Mouse (Mus musculus) right cerebral cortex, postnatal 14 days (tissue): ENCODE measurements around the gene Cxcl2.
A peak's percentile ranks its signal among the peaks of the same experiment; 100 is the strongest.

Experiments
- DNase-seq: peaks from one replicate; pipeline ENCODE4 v3.0.0; 2022

Cxcl2 gene

GRCm38 (mm10) chr5:90897429-90897828 is 6.2 kb upstream of the Cxcl2 start:
- no peak for DNase-seq

GRCm38 (mm10) chr5:90899308-90899707 is 4.4 kb upstream of the Cxcl2 start:
- DNase-seq = no peak

GRCm38 (mm10) chr5:90900147-90900546 is 3.5 kb upstream of the Cxcl2 start:
- DNase-seq = peak; percentile 7

- DNase-seq = no peak
Measured at GRCm38 (mm10) chr5:90900688-90901087, 3.0 kb upstream of the Cxcl2 start.

- peak; percentile 6 for DNase-seq
Measured at GRCm38 (mm10) chr5:90902380-90903260, 1.1 kb upstream of the Cxcl2 start.

- DNase-seq = peak; percentile 72
Measured at GRCm38 (mm10) chr5:90908983-90909382, 5.3 kb downstream of the Cxcl2 start.

GRCm38 (mm10) chr5:90919495-90919894 is 15.8 kb downstream of the Cxcl2 start:
- no peak for DNase-seq

GRCm38 (mm10) chr5:90922958-90923357 is 19.3 kb downstream of the Cxcl2 start:
- DNase-seq = no peak

GRCm38 (mm10) chr5:90930546-90930945 is 26.9 kb downstream of the Cxcl2 start:
- no peak for DNase-seq

- DNase-seq = peak; percentile 75
Measured at GRCm38 (mm10) chr5:90930971-90931851, 27.5 kb downstream of the Cxcl2 start, which contains the start of gene Mthfd2l. Gene Mthfd2l, plus strand, starts transcription at chr5:90931117.

- DNase-seq = no peak
Measured at GRCm38 (mm10) chr5:90931911-90932310, 28.2 kb downstream of the Cxcl2 start.

- DNase-seq = no peak
Measured at GRCm38 (mm10) chr5:90936706-90937105, 33.0 kb downstream of the Cxcl2 start.

GRCm38 (mm10) chr5:90945453-90945852 is 41.8 kb downstream of the Cxcl2 start:
- no peak for DNase-seq

GRCm38 (mm10) chr5:90949499-90949898 is 45.8 kb downstream of the Cxcl2 start:
- DNase-seq = no peak

GRCm38 (mm10) chr5:90951475-90951874 is 47.8 kb downstream of the Cxcl2 start:
- no peak for DNase-seq

- DNase-seq = no peak
Measured at GRCm38 (mm10) chr5:90952731-90953481, 49.2 kb downstream of the Cxcl2 start.
